Mouse (Mus musculus): ENCODE measurements at regions not wholly inside any gene's neighbourhood (a gene's known extent, or its start where the extent isn't known, plus 50 kb on each side); places are given as distances from the start of the nearest gene placed in this dataset.

GRCm38 (mm10) chr15:5607533-5607932, 363.5 kb upstream of the Ptger4 start:
- Histone ChIP-seq H3K27ac (ENCODE audit: insufficient read depth, low read depth, low read length) (no peak overlapping the region), H3K27me3 (replicated peaks; ENCODE audit: control insufficient read depth, insufficient read depth, low read length) (no peaks in the 10 kb centered on the region), H3K4me3 (ENCODE audit: insufficient read depth, low read depth, low read length) (no peak overlapping the region), H3K36me3 (ENCODE audit: control insufficient read depth, insufficient read depth, low read length) (no peaks in the 10 kb centered on the region), H3K4me1 (ENCODE audit: control insufficient read depth, insufficient read depth, low read length) (no peaks in the 10 kb centered on the region)
- WGBS: 89% methylated on average over 2 of the region's 2 CpGs
- DNase-seq: no peak
- TF ChIP-seq POLR2A (IDR thresholded peaks at IDR 0.05; ENCODE audit: low read depth, low read length) (no peak), CTCF (conservative IDR thresholded peaks at IDR 0.05; ENCODE audit: insufficient read depth, insufficient read length, low read depth, low read length) (no peak)

- no peak for DNase-seq
- Histone ChIP-seq H3K4me3 (ENCODE audit: insufficient read depth, low read depth, low read length) (no peak overlapping the region), H3K27ac (ENCODE audit: insufficient read depth, low read depth, low read length) (no peak overlapping the region), H3K4me1 (ENCODE audit: control insufficient read depth, insufficient read depth, low read length) (no peaks in the 10 kb centered on the region), H3K36me3 (ENCODE audit: control insufficient read depth, insufficient read depth, low read length) (no peaks in the 10 kb centered on the region), H3K27me3 (replicated peaks; ENCODE audit: control insufficient read depth, insufficient read depth, low read length) (no peaks in the 10 kb centered on the region)
- WGBS: 87% methylated on average over 5 of the region's 5 CpGs
- no peak for TF ChIP-seq POLR2A (IDR thresholded peaks at IDR 0.05; ENCODE audit: low read depth, low read length)
- TF ChIP-seq CTCF (conservative IDR thresholded peaks at IDR 0.05; ENCODE audit: insufficient read depth, insufficient read length, low read depth, low read length): no peak
These were observed 379.0 kb upstream of the Ptger4 start for GRCm38 (mm10) chr15:5623021-5623420.

GRCm38 (mm10) chr15:5625367-5625766, 381.4 kb upstream of the Ptger4 start:
- no peak overlapping the region for H3K4me3 ChIP-seq (ENCODE audit: insufficient read depth, low read depth, low read length)
- H3K4me1 ChIP-seq (ENCODE audit: control insufficient read depth, insufficient read depth, low read length): no peaks in the 10 kb centered on the region
- TF ChIP-seq POLR2A (IDR thresholded peaks at IDR 0.05; ENCODE audit: low read depth, low read length): no peak
- TF ChIP-seq CTCF (conservative IDR thresholded peaks at IDR 0.05; ENCODE audit: insufficient read depth, insufficient read length, low read depth, low read length): no peak
- WGBS: 56% methylated on average over 2 of the region's 2 CpGs
- no peaks in the 10 kb centered on the region for H3K27me3 ChIP-seq (replicated peaks; ENCODE audit: control insufficient read depth, insufficient read depth, low read length)
- no peak overlapping the region for H3K27ac ChIP-seq (ENCODE audit: insufficient read depth, low read depth, low read length)
- DNase-seq: peak; percentile 10
- no peaks in the 10 kb centered on the region for H3K36me3 ChIP-seq (ENCODE audit: control insufficient read depth, insufficient read depth, low read length)

- Histone ChIP-seq H3K36me3 (ENCODE audit: control insufficient read depth, insufficient read depth, low read length) (no peaks in the 10 kb centered on the region), H3K27me3 (replicated peaks; ENCODE audit: control insufficient read depth, insufficient read depth, low read length) (no peaks in the 10 kb centered on the region), H3K4me1 (ENCODE audit: control insufficient read depth, insufficient read depth, low read length) (no peaks in the 10 kb centered on the region), H3K27ac (ENCODE audit: insufficient read depth, low read depth, low read length) (no peak overlapping the region), H3K4me3 (ENCODE audit: insufficient read depth, low read depth, low read length) (no peak overlapping the region)
- DNase-seq: no peak
- TF ChIP-seq CTCF (conservative IDR thresholded peaks at IDR 0.05; ENCODE audit: insufficient read depth, insufficient read length, low read depth, low read length): no peak
- no peak for TF ChIP-seq POLR2A (IDR thresholded peaks at IDR 0.05; ENCODE audit: low read depth, low read length)
- WGBS: 40% methylated on average over 1 of the region's 1 CpGs
These were observed 402.7 kb upstream of the Ptger4 start for GRCm38 (mm10) chr15:5646673-5647072.

- no peaks in the 10 kb centered on the region for H3K36me3 ChIP-seq (ENCODE audit: control insufficient read depth, insufficient read depth, low read length)
- no peak for DNase-seq
- no peak overlapping the region for H3K27ac ChIP-seq (ENCODE audit: insufficient read depth, low read depth, low read length)
- no peaks in the 10 kb centered on the region for H3K4me1 ChIP-seq (ENCODE audit: control insufficient read depth, insufficient read depth, low read length)
- H3K4me3 ChIP-seq (ENCODE audit: insufficient read depth, low read depth, low read length): no peak overlapping the region
- TF ChIP-seq POLR2A (IDR thresholded peaks at IDR 0.05; ENCODE audit: low read depth, low read length) (no peak), CTCF (conservative IDR thresholded peaks at IDR 0.05; ENCODE audit: insufficient read depth, insufficient read length, low read depth, low read length) (no peak)
- H3K27me3 ChIP-seq (replicated peaks; ENCODE audit: control insufficient read depth, insufficient read depth, low read length): no peaks in the 10 kb centered on the region
- 82% methylated on average over 6 of the region's 6 CpGs for WGBS
These were observed 414.8 kb upstream of the Ptger4 start for GRCm38 (mm10) chr15:5658796-5659195.

- no peak overlapping the region for H3K4me3 ChIP-seq (ENCODE audit: insufficient read depth, low read depth, low read length)
- TF ChIP-seq POLR2A (IDR thresholded peaks at IDR 0.05; ENCODE audit: low read depth, low read length) (no peak), CTCF (conservative IDR thresholded peaks at IDR 0.05; ENCODE audit: insufficient read depth, insufficient read length, low read depth, low read length) (no peak)
- H3K36me3 ChIP-seq (ENCODE audit: control insufficient read depth, insufficient read depth, low read length): no peaks in the 10 kb centered on the region
- DNase-seq: peak; percentile 8
- no peaks in the 10 kb centered on the region for H3K4me1 ChIP-seq (ENCODE audit: control insufficient read depth, insufficient read depth, low read length)
- H3K27ac ChIP-seq (ENCODE audit: insufficient read depth, low read depth, low read length): no peak overlapping the region
- no peaks in the 10 kb centered on the region for H3K27me3 ChIP-seq (replicated peaks; ENCODE audit: control insufficient read depth, insufficient read depth, low read length)
- 63% methylated on average over 3 of the region's 3 CpGs for WGBS
These were observed 416.8 kb upstream of the Ptger4 start for GRCm38 (mm10) chr15:5660819-5661218.

- DNase-seq: no peak
- H3K36me3 ChIP-seq (ENCODE audit: control insufficient read depth, insufficient read depth, low read length): no peaks in the 10 kb centered on the region
- no peak for TF ChIP-seq CTCF (conservative IDR thresholded peaks at IDR 0.05; ENCODE audit: insufficient read depth, insufficient read length, low read depth, low read length)
- TF ChIP-seq POLR2A (IDR thresholded peaks at IDR 0.05; ENCODE audit: low read depth, low read length): no peak
- no peak overlapping the region for H3K27ac ChIP-seq (ENCODE audit: insufficient read depth, low read depth, low read length)
- no peak overlapping the region for H3K4me3 ChIP-seq (ENCODE audit: insufficient read depth, low read depth, low read length)
- no peaks in the 10 kb centered on the region for H3K27me3 ChIP-seq (replicated peaks; ENCODE audit: control insufficient read depth, insufficient read depth, low read length)
- no peaks in the 10 kb centered on the region for H3K4me1 ChIP-seq (ENCODE audit: control insufficient read depth, insufficient read depth, low read length)
These were observed 427.8 kb upstream of the Ptger4 start for GRCm38 (mm10) chr15:5671781-5672180.

- Histone ChIP-seq H3K36me3 (ENCODE audit: control insufficient read depth, insufficient read depth, low read length) (no peaks in the 10 kb centered on the region), H3K4me3 (ENCODE audit: insufficient read depth, low read depth, low read length) (no peak overlapping the region), H3K27me3 (replicated peaks; ENCODE audit: control insufficient read depth, insufficient read depth, low read length) (no peaks in the 10 kb centered on the region), H3K27ac (ENCODE audit: insufficient read depth, low read depth, low read length) (peak overlapping the region; percentile 23; the same call in 1 of the 2 replicates), H3K4me1 (ENCODE audit: control insufficient read depth, insufficient read depth, low read length) (no peaks in the 10 kb centered on the region)
- TF ChIP-seq CTCF (conservative IDR thresholded peaks at IDR 0.05; ENCODE audit: insufficient read depth, insufficient read length, low read depth, low read length) (no peak), POLR2A (IDR thresholded peaks at IDR 0.05; ENCODE audit: low read depth, low read length) (no peak)
- 46% methylated on average over 3 of the region's 3 CpGs for WGBS
- peak; percentile 10 for DNase-seq
These were observed 432.7 kb upstream of the Ptger4 start for GRCm38 (mm10) chr15:5676704-5677103.

Data from kidney, adult 2 months (tissue).